Mouse (Mus musculus): ENCODE data around the gene Tcl1b4.

The Tcl1b4 gene

DNA sequence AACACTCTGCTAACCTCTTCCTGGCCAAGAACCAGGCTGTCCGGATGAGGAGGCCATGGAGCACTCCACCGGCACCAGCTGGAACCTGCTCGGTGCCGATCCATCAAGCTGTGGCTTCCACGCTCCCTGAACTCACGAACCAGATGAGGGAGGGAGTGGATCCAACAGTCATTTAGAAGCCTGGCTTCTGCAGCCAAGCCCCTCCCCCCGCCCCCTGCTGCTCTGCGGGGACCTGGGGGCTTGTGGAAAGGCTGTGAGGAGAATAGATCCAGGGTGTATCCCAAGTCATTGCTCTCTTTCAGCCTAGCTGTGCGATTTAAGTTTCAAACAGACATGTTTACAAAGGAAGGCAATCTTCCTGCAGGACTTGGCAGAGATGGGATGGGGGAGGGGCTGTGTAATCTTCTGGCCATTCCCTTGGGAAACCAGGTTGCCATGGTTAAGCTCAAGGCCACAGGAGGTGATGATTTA, 47.0 kb downstream of the Tcl1b4 start:
- in situ Hi-C loops (cut with MboI, MseI): no loop called here

DNA sequence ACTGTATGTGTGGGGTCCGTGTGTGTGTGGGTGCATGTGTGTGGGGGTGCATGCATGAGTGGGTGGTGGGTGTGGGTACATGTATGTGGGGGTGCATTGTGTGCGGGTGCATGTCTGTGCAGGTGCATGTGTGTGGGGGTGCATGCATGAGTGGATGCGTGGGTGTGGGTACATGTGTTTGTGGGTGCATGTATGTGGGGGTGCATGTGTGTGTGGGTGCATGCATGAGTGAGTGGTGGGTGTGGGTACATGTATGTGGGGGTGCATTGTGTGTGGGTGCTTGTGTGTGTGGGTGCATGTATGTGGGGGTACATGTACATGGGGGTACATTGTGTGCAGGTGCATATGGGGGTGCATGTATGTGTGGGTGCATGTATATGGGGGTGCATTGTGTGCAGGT, 52.0 kb downstream of the Tcl1b4 start:
- in situ Hi-C loops (cut with MboI, MseI): no loop called here
